Mouse (Mus musculus): Measurements from ENCODE around the gene Inf2. TPM values are rescaled to one million over a fixed set of nuclear protein-coding genes. Genes with fewer than 3 reads are reported as not detected.

The Inf2 gene
- polyA plus RNA-seq, 1 experiment from 2014 or later: 2.1 TPM

GRCm38 (mm10) chr12:112632907-112633306, 44.3 kb downstream of the Inf2 start:
- H3K9me3 ChIP-seq (replicated peaks): no peaks in the 10 kb centered on the region
- no peak overlapping the region for H3K4me2 ChIP-seq (replicated peaks)
- H3K4me3 ChIP-seq: no peak overlapping the region
- H3K9ac ChIP-seq: no peak overlapping the region
- H3K36me3 ChIP-seq: no peaks in the 10 kb centered on the region
- H3K27me3 ChIP-seq: no peaks in the 10 kb centered on the region
- ATAC-seq (ENCODE audit: low FRiP score): no peak
- no peak overlapping the region for H3K27ac ChIP-seq
- H3K4me1 ChIP-seq: peaks cover 11% of the 10 kb centered on the region
- 91% methylated on average over 5 of the region's 5 CpGs for WGBS

- H3K36me3 ChIP-seq: no peaks in the 10 kb centered on the region
- no peak for ATAC-seq (ENCODE audit: low FRiP score)
- 67% methylated on average over 9 of the region's 9 CpGs for WGBS
- H3K4me2 ChIP-seq (replicated peaks): no peak overlapping the region
- H3K9ac ChIP-seq: no peak overlapping the region
- no peaks in the 10 kb centered on the region for H3K9me3 ChIP-seq (replicated peaks)
- H3K4me3 ChIP-seq: no peak overlapping the region
- H3K27ac ChIP-seq: no peak overlapping the region
- peaks cover 7% of the 10 kb centered on the region for H3K4me1 ChIP-seq
- no peaks in the 10 kb centered on the region for H3K27me3 ChIP-seq
These were observed 45.1 kb downstream of the Inf2 start for GRCm38 (mm10) chr12:112633686-112634085.

- H3K36me3 ChIP-seq: no peaks in the 10 kb centered on the region
- no peak overlapping the region for H3K4me3 ChIP-seq
- H3K9ac ChIP-seq: no peak overlapping the region
- H3K4me1 ChIP-seq: no peaks in the 10 kb centered on the region
- WGBS: 91% methylated on average over 10 of the region's 10 CpGs
- no peak for ATAC-seq (ENCODE audit: low FRiP score)
- H3K4me2 ChIP-seq (replicated peaks): no peak overlapping the region
- H3K27me3 ChIP-seq: no peaks in the 10 kb centered on the region
- no peak overlapping the region for H3K27ac ChIP-seq
- no peaks in the 10 kb centered on the region for H3K9me3 ChIP-seq (replicated peaks)
These were observed 50.9 kb downstream of the Inf2 start for GRCm38 (mm10) chr12:112639526-112639925.

GRCm38 (mm10) chr12:112643126-112643525, 54.5 kb downstream of the Inf2 start:
- WGBS: 91% methylated on average over 6 of the region's 6 CpGs
- no peak overlapping the region for H3K27ac ChIP-seq
- no peak overlapping the region for H3K4me3 ChIP-seq
- no peak for ATAC-seq (ENCODE audit: low FRiP score)
- H3K4me1 ChIP-seq: peaks cover 17% of the 10 kb centered on the region
- no peaks in the 10 kb centered on the region for H3K27me3 ChIP-seq
- H3K36me3 ChIP-seq: peaks cover 7% of the 10 kb centered on the region
- H3K9me3 ChIP-seq (replicated peaks): no peaks in the 10 kb centered on the region
- H3K9ac ChIP-seq: no peak overlapping the region
- H3K4me2 ChIP-seq (replicated peaks): no peak overlapping the region

GRCm38 (mm10) chr12:112644180-112644854, 55.7 kb downstream of the Inf2 start, which contains the start of gene Siva1:
Gene Siva1 (plus strand): TSS chr12:112644679.
- peak within 1 kb of the TSS; percentile 85 for H3K9ac ChIP-seq
- H3K4me1 ChIP-seq: peaks cover 17% of the 10 kb centered on the region
- H3K9me3 ChIP-seq (replicated peaks): no peaks in the 10 kb centered on the region
- peak within 1 kb of the TSS; percentile 73 for H3K4me3 ChIP-seq
- peak within 1 kb of the TSS; percentile 83 for H3K27ac ChIP-seq
- peaks cover 19% of the 10 kb centered on the region for H3K36me3 ChIP-seq
- H3K27me3 ChIP-seq: no peaks in the 10 kb centered on the region
- 3% methylated on average over 35 of the region's 46 CpGs for WGBS
- peak; percentile 98 for ATAC-seq (ENCODE audit: low FRiP score)
- peak within 1 kb of the TSS; percentile 65 for H3K4me2 ChIP-seq (replicated peaks)

- whole genome bisulfite sequencing: under 1% methylated on average over 75 of the region's 75 CpGs
These were observed 56.4 kb downstream of the Inf2 start for GRCm38 (mm10) chr12:112644855-112645506.

GRCm38 (mm10) chr12:112646139-112646538, 57.6 kb downstream of the Inf2 start:
- ATAC-seq (ENCODE audit: low FRiP score): no peak
- Histone ChIP-seq H3K9me3 (replicated peaks) (no peaks in the 10 kb centered on the region), H3K4me1 (peaks cover 17% of the 10 kb centered on the region), H3K9ac (peak overlapping the region; percentile 85; the same call in 1 of the 2 replicates), H3K27me3 (no peaks in the 10 kb centered on the region), H3K4me3 (peak overlapping the region; percentile 73), H3K4me2 (replicated peaks) (peak overlapping the region; percentile 65), H3K36me3 (peaks cover 36% of the 10 kb centered on the region), H3K27ac (no peak overlapping the region)
- WGBS: 57% methylated on average over 6 of the region's 6 CpGs

More at GRCm38 (mm10) chr12:112644855-112645506, 56.4 kb downstream of the Inf2 start:
- H3K4me3 ChIP-seq: peak overlapping the region; percentile 73
- H3K4me1 ChIP-seq: peaks cover 17% of the 10 kb centered on the region
- H3K36me3 ChIP-seq: peaks cover 25% of the 10 kb centered on the region
- H3K27me3 ChIP-seq: no peaks in the 10 kb centered on the region
- no peak for ATAC-seq (ENCODE audit: low FRiP score)
- H3K9me3 ChIP-seq (replicated peaks): no peaks in the 10 kb centered on the region
- peak overlapping the region; percentile 83 for H3K27ac ChIP-seq
- peak overlapping the region; percentile 65 for H3K4me2 ChIP-seq (replicated peaks)
- peak overlapping the region; percentile 85 for H3K9ac ChIP-seq

- ATAC-seq (ENCODE audit: low FRiP score): no peak
- Histone ChIP-seq H3K4me1 (peaks cover 17% of the 10 kb centered on the region), H3K36me3 (peaks cover 42% of the 10 kb centered on the region), H3K27ac (no peak overlapping the region), H3K4me2 (replicated peaks) (no peak overlapping the region), H3K9me3 (replicated peaks) (no peaks in the 10 kb centered on the region), H3K9ac (no peak overlapping the region), H3K27me3 (no peaks in the 10 kb centered on the region), H3K4me3 (no peak overlapping the region)
- WGBS: 91% methylated on average over 5 of the region's 5 CpGs
These were observed 59.5 kb downstream of the Inf2 start for GRCm38 (mm10) chr12:112648081-112648480.

- no peak overlapping the region for H3K9ac ChIP-seq
- 85% methylated on average over 5 of the region's 5 CpGs for WGBS
- no peak overlapping the region for H3K27ac ChIP-seq
- H3K9me3 ChIP-seq (replicated peaks): no peaks in the 10 kb centered on the region
- no peak overlapping the region for H3K4me3 ChIP-seq
- peaks cover 78% of the 10 kb centered on the region for H3K36me3 ChIP-seq
- H3K27me3 ChIP-seq: no peaks in the 10 kb centered on the region
- no peak for ATAC-seq (ENCODE audit: low FRiP score)
- no peak overlapping the region for H3K4me2 ChIP-seq (replicated peaks)
- peaks cover 10% of the 10 kb centered on the region; the same call in 1 of the 2 replicates for H3K4me1 ChIP-seq
These were observed 63.3 kb downstream of the Inf2 start for GRCm38 (mm10) chr12:112651778-112652439.

- Histone ChIP-seq H3K4me3 (no peak overlapping the region), H3K4me2 (replicated peaks) (no peak overlapping the region), H3K27me3 (no peaks in the 10 kb centered on the region), H3K9me3 (replicated peaks) (no peaks in the 10 kb centered on the region), H3K27ac (peak overlapping the region; percentile 40; the same call in 1 of the 2 replicates), H3K4me1 (peaks cover 10% of the 10 kb centered on the region; the same call in 1 of the 2 replicates), H3K36me3 (peaks cover 83% of the 10 kb centered on the region), H3K9ac (no peak overlapping the region)
- 51% methylated on average over 7 of the region's 7 CpGs for WGBS
- ATAC-seq (ENCODE audit: low FRiP score): peak; percentile 62
These were observed 64.7 kb downstream of the Inf2 start for GRCm38 (mm10) chr12:112653157-112653824.

- ATAC-seq (ENCODE audit: low FRiP score): no peak
- H3K9me3 ChIP-seq (replicated peaks): no peaks in the 10 kb centered on the region
- H3K4me2 ChIP-seq (replicated peaks): no peak overlapping the region
- peak overlapping the region; percentile 40; the same call in 1 of the 2 replicates for H3K27ac ChIP-seq
- no peaks in the 10 kb centered on the region for H3K27me3 ChIP-seq
- no peak overlapping the region for H3K4me3 ChIP-seq
- WGBS: 87% methylated on average over 5 of the region's 5 CpGs
- H3K9ac ChIP-seq: 0 out of 2 replicates have a peak overlapping the region, but pooled peaks have one; percentile 18
- peaks cover 10% of the 10 kb centered on the region; the same call in 1 of the 2 replicates for H3K4me1 ChIP-seq
- H3K36me3 ChIP-seq: peaks cover 83% of the 10 kb centered on the region
These were observed 65.5 kb downstream of the Inf2 start for GRCm38 (mm10) chr12:112654076-112654475.

- H3K27ac ChIP-seq: peak overlapping the region; percentile 35; the same call in 1 of the 2 replicates
- H3K9ac ChIP-seq: no peak overlapping the region
- H3K27me3 ChIP-seq: no peaks in the 10 kb centered on the region
- H3K9me3 ChIP-seq (replicated peaks): no peaks in the 10 kb centered on the region
- peaks cover 80% of the 10 kb centered on the region for H3K36me3 ChIP-seq
- ATAC-seq (ENCODE audit: low FRiP score): no peak
- 91% methylated on average over 7 of the region's 7 CpGs for WGBS
- H3K4me1 ChIP-seq: peaks cover 46% of the 10 kb centered on the region
- H3K4me3 ChIP-seq: no peak overlapping the region
- H3K4me2 ChIP-seq (replicated peaks): no peak overlapping the region
These were observed 70.0 kb downstream of the Inf2 start for GRCm38 (mm10) chr12:112658619-112659018.

All from hindbrain, embryonic 12.5 days (tissue).